Comparison of ENCODE assay signal across 17 mouse cellular contexts in genomic region chr4:147883041-147883440, GRCm38 (mm10).
"Had no signal": no experiment of that assay in that cellular context is flagged by ENCODE, and none has a peak within 500 bp of the region (broad histone marks: within the 10 kb centered on the region; RNA-seq: fewer than 3 reads in every experiment).

No protein-coding gene starts in this region.

- H3K27ac ChIP-seq: macrophage; midbrain, embryonic 13.5 days; midbrain, embryonic 15.5 days; neural tube, embryonic 12.5 days had no signal

- H3K4me1 ChIP-seq: midbrain, embryonic 13.5 days; midbrain, embryonic 15.5 days; neural tube, embryonic 12.5 days had no signal

- H3K9ac ChIP-seq: liver, postnatal 0 days; midbrain, embryonic 13.5 days; midbrain, embryonic 15.5 days; neural tube, embryonic 12.5 days had no signal

- H3K4me3 ChIP-seq: megakaryocyte, embryonic 14.5 days; midbrain, embryonic 13.5 days; midbrain, embryonic 15.5 days; neural tube, embryonic 12.5 days had no signal

- DNase-seq: liver, postnatal 0 days; lung, adult 2 months; lung, postnatal 10 days; retina, postnatal 1 day; right cerebral cortex, adult 18-20 months; right cerebral cortex, postnatal 25 days; right cerebral cortex, postnatal 4 days; spleen, adult 18-20 months; thymus, adult 18-20 months; thymus, postnatal 14 days; thymus, postnatal 36 days had no signal

- H3K27me3 ChIP-seq: megakaryocyte, embryonic 14.5 days; midbrain, embryonic 13.5 days; midbrain, embryonic 15.5 days; neural tube, embryonic 12.5 days had no signal

- H3K9me3 ChIP-seq: megakaryocyte, embryonic 14.5 days; midbrain, embryonic 13.5 days; midbrain, embryonic 15.5 days; neural tube, embryonic 12.5 days had no signal

- H3K4me2 ChIP-seq: midbrain, embryonic 11.5 days; midbrain, embryonic 13.5 days; midbrain, embryonic 15.5 days; neural tube, embryonic 12.5 days had no signal

- ATAC-seq: liver, postnatal 0 days; midbrain, embryonic 13.5 days; midbrain, embryonic 15.5 days had no signal
